Mouse (Mus musculus): Measurements from ENCODE around the gene Mid1. TPM values are rescaled to one million over a fixed set of nuclear protein-coding genes. Genes with fewer than 3 reads are reported as not detected.

Mid1 gene
- polyA plus RNA-seq, 1 experiment = 7.6 TPM

- Histone ChIP-seq H3K27ac (ENCODE audit: insufficient read depth, low read length) (no peak overlapping the region), H3K4me3 (ENCODE audit: insufficient read depth, low read length) (no peak overlapping the region), H3K4me1 (ENCODE audit: control insufficient read depth, insufficient read depth, low read length) (no peaks in the 10 kb centered on the region)
- TF ChIP-seq CTCF (IDR thresholded peaks at IDR 0.05; ENCODE audit: extremely low read depth, insufficient read depth, low read length) (no peak), POLR2A (IDR thresholded peaks at IDR 0.05; ENCODE audit: extremely low read depth, insufficient read depth, low read length) (no peak)
Observed at GRCm38 (mm10) chrX:169807744-169808143, 122.7 kb downstream of the Mid1 start.

- no peak overlapping the region for H3K4me3 ChIP-seq (ENCODE audit: insufficient read depth, low read length)
- TF ChIP-seq POLR2A (IDR thresholded peaks at IDR 0.05; ENCODE audit: extremely low read depth, insufficient read depth, low read length) = no peak
- no peak for TF ChIP-seq CTCF (IDR thresholded peaks at IDR 0.05; ENCODE audit: extremely low read depth, insufficient read depth, low read length)
- H3K27ac ChIP-seq (ENCODE audit: insufficient read depth, low read length) = no peak overlapping the region
- H3K4me1 ChIP-seq (ENCODE audit: control insufficient read depth, insufficient read depth, low read length) = no peaks in the 10 kb centered on the region
Observed at GRCm38 (mm10) chrX:169811318-169811717, 126.3 kb downstream of the Mid1 start.

GRCm38 (mm10) chrX:169811783-169812182 lies 126.8 kb downstream of the Mid1 start:
- no peak for TF ChIP-seq POLR2A (IDR thresholded peaks at IDR 0.05; ENCODE audit: extremely low read depth, insufficient read depth, low read length)

GRCm38 (mm10) chrX:169813673-169814072 lies 128.7 kb downstream of the Mid1 start:
- Histone ChIP-seq H3K4me3 (ENCODE audit: insufficient read depth, low read length) (no peak overlapping the region), H3K27ac (ENCODE audit: insufficient read depth, low read length) (no peak overlapping the region), H3K4me1 (ENCODE audit: control insufficient read depth, insufficient read depth, low read length) (no peaks in the 10 kb centered on the region)
- TF ChIP-seq CTCF (IDR thresholded peaks at IDR 0.05; ENCODE audit: extremely low read depth, insufficient read depth, low read length) (no peak), POLR2A (IDR thresholded peaks at IDR 0.05; ENCODE audit: extremely low read depth, insufficient read depth, low read length) (no peak)

More at GRCm38 (mm10) chrX:169811783-169812182, 126.8 kb downstream of the Mid1 start:
- no peaks in the 10 kb centered on the region for H3K4me1 ChIP-seq (ENCODE audit: control insufficient read depth, insufficient read depth, low read length)
- no peak overlapping the region for H3K4me3 ChIP-seq (ENCODE audit: insufficient read depth, low read length)
- no peak overlapping the region for H3K27ac ChIP-seq (ENCODE audit: insufficient read depth, low read length)

- TF ChIP-seq CTCF (IDR thresholded peaks at IDR 0.05; ENCODE audit: extremely low read depth, insufficient read depth, low read length) (no peak), POLR2A (IDR thresholded peaks at IDR 0.05; ENCODE audit: extremely low read depth, insufficient read depth, low read length) (no peak)
- H3K27ac ChIP-seq (ENCODE audit: insufficient read depth, low read length) = no peak overlapping the region
- H3K4me3 ChIP-seq (ENCODE audit: insufficient read depth, low read length) = 0 out of 2 replicates have a peak overlapping the region, but pooled peaks have one; percentile 34
- H3K4me1 ChIP-seq (ENCODE audit: control insufficient read depth, insufficient read depth, low read length) = no peaks in the 10 kb centered on the region; the same call in 1 of the 2 replicates
Observed at GRCm38 (mm10) chrX:169826947-169827346, 141.9 kb downstream of the Mid1 start.

- H3K4me3 ChIP-seq (ENCODE audit: insufficient read depth, low read length) = no peak overlapping the region
- peak overlapping the region; percentile 50; the same call in 1 of the 2 replicates for H3K27ac ChIP-seq (ENCODE audit: insufficient read depth, low read length)
- H3K4me1 ChIP-seq (ENCODE audit: control insufficient read depth, insufficient read depth, low read length) = no peaks in the 10 kb centered on the region; the same call in 1 of the 2 replicates
- TF ChIP-seq CTCF (IDR thresholded peaks at IDR 0.05; ENCODE audit: extremely low read depth, insufficient read depth, low read length) = no peak
- no peak for TF ChIP-seq POLR2A (IDR thresholded peaks at IDR 0.05; ENCODE audit: extremely low read depth, insufficient read depth, low read length)
Observed at GRCm38 (mm10) chrX:169827720-169828119, 142.7 kb downstream of the Mid1 start.

GRCm38 (mm10) chrX:169828136-169828535 lies 143.1 kb downstream of the Mid1 start:
- TF ChIP-seq POLR2A (IDR thresholded peaks at IDR 0.05; ENCODE audit: extremely low read depth, insufficient read depth, low read length) (no peak), CTCF (IDR thresholded peaks at IDR 0.05; ENCODE audit: extremely low read depth, insufficient read depth, low read length) (no peak)
- Histone ChIP-seq H3K4me3 (ENCODE audit: insufficient read depth, low read length) (no peak overlapping the region), H3K27ac (ENCODE audit: insufficient read depth, low read length) (no peak overlapping the region), H3K4me1 (ENCODE audit: control insufficient read depth, insufficient read depth, low read length) (no peaks in the 10 kb centered on the region; the same call in 1 of the 2 replicates)

GRCm38 (mm10) chrX:169830052-169830451 lies 145.1 kb downstream of the Mid1 start:
- no peak overlapping the region for H3K27ac ChIP-seq (ENCODE audit: insufficient read depth, low read length)
- no peak overlapping the region for H3K4me3 ChIP-seq (ENCODE audit: insufficient read depth, low read length)
- H3K4me1 ChIP-seq (ENCODE audit: control insufficient read depth, insufficient read depth, low read length) = no peaks in the 10 kb centered on the region; the same call in 1 of the 2 replicates
- no peak for TF ChIP-seq POLR2A (IDR thresholded peaks at IDR 0.05; ENCODE audit: extremely low read depth, insufficient read depth, low read length)
- no peak for TF ChIP-seq CTCF (IDR thresholded peaks at IDR 0.05; ENCODE audit: extremely low read depth, insufficient read depth, low read length)

GRCm38 (mm10) chrX:169837947-169838649 lies 153.1 kb downstream of the Mid1 start:
- Histone ChIP-seq H3K4me3 (ENCODE audit: insufficient read depth, low read length) (no peak overlapping the region), H3K4me1 (ENCODE audit: control insufficient read depth, insufficient read depth, low read length) (no peaks in the 10 kb centered on the region), H3K27ac (ENCODE audit: insufficient read depth, low read length) (no peak overlapping the region)
- TF ChIP-seq POLR2A (IDR thresholded peaks at IDR 0.05; ENCODE audit: extremely low read depth, insufficient read depth, low read length) = no peak
- TF ChIP-seq CTCF (IDR thresholded peaks at IDR 0.05; ENCODE audit: extremely low read depth, insufficient read depth, low read length) = no peak

GRCm38 (mm10) chrX:169838650-169838971 lies 153.6 kb downstream of the Mid1 start:
- H3K27ac ChIP-seq (ENCODE audit: insufficient read depth, low read length) = no peak overlapping the region
- TF ChIP-seq POLR2A (IDR thresholded peaks at IDR 0.05; ENCODE audit: extremely low read depth, insufficient read depth, low read length) = no peak
- no peak for TF ChIP-seq CTCF (IDR thresholded peaks at IDR 0.05; ENCODE audit: extremely low read depth, insufficient read depth, low read length)
- no peaks in the 10 kb centered on the region for H3K4me1 ChIP-seq (ENCODE audit: control insufficient read depth, insufficient read depth, low read length)
- no peak overlapping the region for H3K4me3 ChIP-seq (ENCODE audit: insufficient read depth, low read length)
